ENCODE assay signal across 11 mouse cellular contexts in genomic region chr10:68193561-68193960, GRCm38 (mm10).
DNase-seq lines count a peak whose midpoint lies in the region; ATAC-seq and TF ChIP-seq lines count a peak whose summit lies in the region.
"Had no signal": no experiment of that assay in that cellular context is flagged by ENCODE, and none has a peak within 500 bp of the region (broad histone marks: within the 10 kb centered on the region; RNA-seq: fewer than 3 reads in every experiment).

No protein-coding gene starts in this region.

- ATAC-seq in limb, embryonic 12.5 days (ENCODE audit: insufficient number of reproducible peaks, insufficient read depth, low FRiP score, low TSS enrichment, low read depth), result no peak
- ATAC-seq in inflammation-experienced regulatory T-cells, adult 6 months, result no peak

- peaks cover 17% of the 10 kb centered on the region for H3K4me1 ChIP-seq in heart, embryonic 10.5 days
- peaks cover 35% of the 10 kb centered on the region for H3K4me1 ChIP-seq in embryonic facial prominence, embryonic 10.5 days
- H3K4me1 ChIP-seq in limb, embryonic 12.5 days (replicated peaks), result peaks cover 43% of the 10 kb centered on the region

- H3K27me3 ChIP-seq in heart, embryonic 10.5 days (ENCODE audit: insufficient read depth, poor library complexity, severe bottlenecking), result no peaks in the 10 kb centered on the region
- no peaks in the 10 kb centered on the region for H3K27me3 ChIP-seq in embryonic facial prominence, embryonic 10.5 days (replicated peaks; ENCODE audit: low read depth, poor library complexity, severe bottlenecking)
- no peaks in the 10 kb centered on the region for H3K27me3 ChIP-seq in limb, embryonic 12.5 days

- DNase-seq in heart, embryonic 10.5 days (ENCODE audit: low spot score), result no peak
- no peak for DNase-seq in heart, postnatal 14 days
- no peak for DNase-seq in left cerebral cortex, adult 2 months (ENCODE audit: extremely low spot score in 1 of 2, low spot score in 2 of 2)
- no peak for DNase-seq in left cerebral cortex, postnatal 4 days
- no peak for DNase-seq in embryonic facial prominence, embryonic 10.5 days (ENCODE audit: low spot score)
- no peak for DNase-seq in spleen, postnatal 14 days (ENCODE audit: low spot score in 2 of 2)
- DNase-seq: gastrocnemius, postnatal 10 days; right cerebral cortex, postnatal 14 days had no signal

- H3K4me2 ChIP-seq in limb, embryonic 12.5 days, result no peak overlapping the region

- no peak overlapping the region for H3K9ac ChIP-seq in limb, embryonic 12.5 days (replicated peaks)

- peak overlapping the region; percentile 75; the same call in 1 of the 2 replicates for H3K27ac ChIP-seq in heart, embryonic 10.5 days
- H3K27ac ChIP-seq in left cerebral cortex, adult 2 months, result peak overlapping the region; percentile 77
- 0 out of 2 replicates have a peak overlapping the region, but pooled peaks have one; percentile 6 for H3K27ac ChIP-seq in embryonic facial prominence, embryonic 10.5 days (replicated peaks)
- H3K27ac ChIP-seq in limb, embryonic 12.5 days, result peak overlapping the region; percentile 72

- H3K36me3 ChIP-seq in heart, embryonic 10.5 days, result 0 out of 2 replicates have a peak, but pooled peaks cover 2% of the 10 kb centered on the region
- H3K36me3 ChIP-seq in embryonic facial prominence, embryonic 10.5 days (replicated peaks), result 0 out of 2 replicates have a peak, but pooled peaks cover 2% of the 10 kb centered on the region
- peaks cover 6% of the 10 kb centered on the region; the same call in 1 of the 2 replicates for H3K36me3 ChIP-seq in limb, embryonic 12.5 days

- intact Hi-C loops in heart, postnatal 14 days (cut with DNase I), result loop anchor here (2.0 to 5.0 kb wide), 2 partner anchors 46 to 87 kb away; no protein-coding TSS in a partner anchor
- intact Hi-C loops in left cerebral cortex, adult 2 months (cut with DNase I), result loop anchor here (2.0 kb wide), 1 partner anchor 83 kb away; no protein-coding TSS in a partner anchor
- intact Hi-C loops in left cerebral cortex, postnatal 4 days (cut with DNase I), result no loop called here

- no peak for TF ChIP-seq CTCF in left cerebral cortex, adult 2 months (IDR thresholded peaks at IDR 0.05)

- no peak overlapping the region for H3K4me3 ChIP-seq in heart, embryonic 10.5 days
- no peak overlapping the region for H3K4me3 ChIP-seq in left cerebral cortex, adult 2 months
- H3K4me3 ChIP-seq in embryonic facial prominence, embryonic 10.5 days, result no peak overlapping the region
- H3K4me3 ChIP-seq in limb, embryonic 12.5 days (replicated peaks), result no peak overlapping the region
- H3K4me3 ChIP-seq: myocyte had no signal

- 68% methylated on average over 3 of the region's 3 CpGs for WGBS in heart, embryonic 10.5 days
- 46% methylated on average over 3 of the region's 3 CpGs for WGBS in embryonic facial prominence, embryonic 10.5 days
- WGBS in limb, embryonic 12.5 days, result 25% methylated on average over 3 of the region's 3 CpGs

- H3K9me3 ChIP-seq in heart, embryonic 10.5 days, result no peaks in the 10 kb centered on the region
- no peaks in the 10 kb centered on the region for H3K9me3 ChIP-seq in embryonic facial prominence, embryonic 10.5 days
- no peaks in the 10 kb centered on the region for H3K9me3 ChIP-seq in limb, embryonic 12.5 days

Comparison
In these comparisons a context has a peak if more than half of its experiments do, and no peak if none do; other contexts are left out.
1. H3K27ac ChIP-seq: peak in every context shown above with its lines; median percentile 77 in left cerebral cortex, adult 2 months; 75 in heart, embryonic 10.5 days; 72 in limb, embryonic 12.5 days; 6 in embryonic facial prominence, embryonic 10.5 days.